Mouse (Mus musculus) olfactory bulb, adult 2 months (tissue): Measurements from ENCODE around the gene Foxo4. TPM values are rescaled to one million over a fixed set of nuclear protein-coding genes. Genes with fewer than 3 reads are reported as not detected.

Experiments used
- H3K27ac ChIP-seq: fragments of 200-500 bp; 2 replicates; pipeline ENCODE4 v1.5.1; 2012; ENCODE audit warnings: low read depth, low read length; ENCODE audit not compliant: insufficient read depth
- H3K4me1 ChIP-seq: fragments of 200-500 bp; 2 replicates; pipeline ENCODE4 v1.6.1; 2012; ENCODE audit warnings: low read length; ENCODE audit not compliant: control insufficient read depth, insufficient read depth
- H3K4me3 ChIP-seq: fragments of 200-500 bp; 2 replicates; pipeline ENCODE4 v1.5.1; 2012; ENCODE audit warnings: mild to moderate bottlenecking, low read depth, low read length, moderate library complexity; ENCODE audit not compliant: insufficient read depth
- CTCF ChIP-seq: fragments of 200-500 bp; IDR thresholded peaks from 2 replicates; pipeline ENCODE4 v1.5.1; 2012; ENCODE audit warnings: low read depth, mild to moderate bottlenecking, low read length, moderate library complexity; ENCODE audit not compliant: insufficient read depth
- POLR2A ChIP-seq: fragments of 200-500 bp; IDR thresholded peaks from 2 replicates; pipeline ENCODE4 v1.6.1; 2012; ENCODE audit warnings: mild to moderate bottlenecking, low read depth, low read length, moderate library complexity; ENCODE audit not compliant: insufficient read depth
- whole genome bisulfite sequencing: fragments of 180-500 bp; shearing (Covaris S2); methylation state at CpG from one replicate; pipeline ENCODE4 v1.1.7; 2018; 5-methylcytosine and 5-hydroxymethylcytosine counted together
- polyA plus RNA-seq: library from polyadenylated mRNA; stranded (reverse); fragments of >200 nt; gene quantifications from 2 replicates; pipeline ENCODE4 v1.2.4, GENCODE M21; 2012; ENCODE audit warnings: low replicate concordance; ENCODE audit not compliant: missing spikeins, insufficient read depth, insufficient read length

The Foxo4 gene
- polyA plus RNA-seq, 1 experiment: not detected

DNA sequence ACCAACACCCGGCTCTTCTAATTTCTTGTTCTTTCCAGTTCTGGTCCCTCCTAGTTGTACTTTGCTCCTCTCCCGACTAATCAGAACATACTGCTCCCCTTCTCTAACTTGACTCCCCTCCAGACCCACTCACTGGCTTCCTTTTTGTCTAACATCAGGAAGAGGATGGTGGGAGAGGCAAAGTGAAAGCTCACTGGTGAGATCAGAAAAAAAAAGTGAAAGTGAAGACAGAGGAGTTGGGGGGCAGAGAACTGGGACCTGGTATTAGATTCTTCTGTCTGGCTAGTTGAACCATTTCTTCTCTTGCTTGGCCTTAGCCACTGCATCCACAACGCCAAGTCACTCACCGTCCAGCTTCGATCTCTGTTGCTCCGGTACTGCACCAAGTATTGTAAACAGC lies 12.3 kb downstream of the Foxo4 start:
- WGBS: 95% methylated on average over 6 of the region's 6 CpGs
- no peak overlapping the region for H3K27ac ChIP-seq
- no peaks in the 10 kb centered on the region for H3K4me1 ChIP-seq
- H3K4me3 ChIP-seq: no peak overlapping the region
- TF ChIP-seq CTCF (no peak), POLR2A (no peak)

- no peaks in the 10 kb centered on the region for H3K4me1 ChIP-seq
- no peak for TF ChIP-seq POLR2A
- TF ChIP-seq CTCF: no peak
- WGBS: 81% methylated on average over 5 of the region's 5 CpGs
- no peak within 1 kb of the TSS for H3K27ac ChIP-seq
- H3K4me3 ChIP-seq: no peak within 1 kb of the TSS
These were observed 13.9 kb downstream of the Foxo4 start, which contains the start of gene Il2rg for GRCm38 (mm10) chrX:101268025-101268754. Il2rg (minus strand) TSS chrX:101268255.

GRCm38 (mm10) chrX:101268755-101269124 lies 14.4 kb downstream of the Foxo4 start, which contains the start of gene Gm20489:
Gm20489 (minus strand) TSS chrX:101269023.
- no peak within 1 kb of the TSS for H3K27ac ChIP-seq
- no peak for TF ChIP-seq POLR2A
- TF ChIP-seq CTCF: no peak
- 64% methylated on average over 3 of the region's 3 CpGs for WGBS
- no peaks in the 10 kb centered on the region for H3K4me1 ChIP-seq
- H3K4me3 ChIP-seq: no peak within 1 kb of the TSS

DNA sequence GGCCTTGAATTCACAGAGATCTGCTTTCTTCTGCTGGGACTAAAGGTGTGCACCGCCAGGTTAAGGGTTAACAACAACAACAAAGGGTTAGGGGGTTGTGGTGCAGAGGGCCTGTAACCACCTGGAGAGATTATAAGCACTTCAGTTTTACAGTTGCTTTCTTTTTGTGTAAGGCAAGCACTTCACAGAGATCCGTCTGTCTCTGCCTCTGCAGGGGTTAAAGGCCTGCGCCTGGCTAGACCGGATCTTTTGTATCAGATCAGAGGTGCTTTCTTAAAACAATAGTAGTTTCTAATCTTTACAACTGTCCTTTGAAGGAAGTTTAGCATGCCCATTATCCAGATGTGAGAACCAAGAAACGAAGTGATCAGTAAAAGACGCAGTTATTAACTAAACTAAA lies 19.1 kb downstream of the Foxo4 start:
- 20% methylated on average over 6 of the region's 6 CpGs for WGBS
- Histone ChIP-seq H3K4me1 (no peaks in the 10 kb centered on the region), H3K27ac (no peak overlapping the region), H3K4me3 (peak overlapping the region; percentile 91)
- TF ChIP-seq CTCF: no peak
- TF ChIP-seq POLR2A: no peak

- 18% methylated on average over 54 of the region's 54 CpGs for WGBS
- H3K4me3 ChIP-seq: peak within 1 kb of the TSS; percentile 91
- no peaks in the 10 kb centered on the region for H3K4me1 ChIP-seq
- H3K27ac ChIP-seq: no peak within 1 kb of the TSS
- TF ChIP-seq POLR2A (no peak), CTCF (no peak)
These were observed 19.8 kb downstream of the Foxo4 start, which contains the start of gene Med12 for GRCm38 (mm10) chrX:101273875-101274738. Med12 (plus strand) TSS chrX:101274030.

- TF ChIP-seq POLR2A (no peak), CTCF (no peak)
- Histone ChIP-seq H3K4me1 (no peaks in the 10 kb centered on the region), H3K27ac (no peak overlapping the region), H3K4me3 (no peak overlapping the region)
- 86% methylated on average over 6 of the region's 6 CpGs for WGBS
These were observed 28.5 kb downstream of the Foxo4 start for GRCm38 (mm10) chrX:101282813-101283212.

GRCm38 (mm10) chrX:101285534-101285933 lies 31.2 kb downstream of the Foxo4 start:
- TF ChIP-seq CTCF: peak; percentile 29; the same call in 1 of the 2 replicates
- no peak for TF ChIP-seq POLR2A
- no peak overlapping the region for H3K4me3 ChIP-seq
- no peaks in the 10 kb centered on the region for H3K4me1 ChIP-seq
- H3K27ac ChIP-seq: no peak overlapping the region
- WGBS: 20% methylated on average over 6 of the region's 6 CpGs

DNA sequence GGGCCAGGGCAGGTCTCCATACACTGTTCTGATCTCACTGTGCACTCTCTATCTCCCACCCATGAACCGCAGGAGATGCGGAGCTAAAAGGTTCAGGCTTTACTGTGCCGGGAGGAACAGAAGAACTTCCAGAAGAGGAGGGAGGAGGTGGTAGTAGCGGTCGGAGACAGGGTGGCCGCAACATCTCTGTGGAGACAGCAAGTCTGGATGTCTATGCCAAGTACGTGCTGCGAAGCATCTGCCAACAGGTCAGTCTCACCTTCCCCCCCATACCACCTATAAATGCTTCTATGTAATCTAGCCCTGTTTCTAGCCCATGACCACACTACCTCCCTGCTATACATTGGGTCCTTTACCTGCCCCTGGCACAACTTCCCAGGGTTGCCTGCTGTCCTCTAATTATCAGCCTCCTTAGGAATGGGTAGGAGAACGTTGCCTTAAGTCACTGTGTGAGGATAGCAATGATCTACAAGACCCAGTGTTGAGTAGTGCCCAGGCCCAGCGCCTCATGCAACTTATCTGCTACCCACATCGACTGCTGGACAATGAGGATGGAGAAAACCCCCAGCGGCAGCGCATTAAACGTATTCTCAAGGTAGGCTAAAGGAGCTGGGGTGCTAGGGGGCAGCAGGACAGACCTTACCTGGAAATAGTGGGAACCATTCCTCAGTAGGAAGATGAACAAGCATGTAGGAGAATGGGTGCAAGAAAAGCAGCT lies 31.8 kb downstream of the Foxo4 start:
- WGBS: 85% methylated on average over 14 of the region's 14 CpGs
- Histone ChIP-seq H3K4me1 (no peaks in the 10 kb centered on the region), H3K27ac (no peak overlapping the region), H3K4me3 (no peak overlapping the region)
- no peak for TF ChIP-seq CTCF
- TF ChIP-seq POLR2A: no peak
